ENCODE assay signal across 8 mouse cellular contexts in the genomic region with DNA sequence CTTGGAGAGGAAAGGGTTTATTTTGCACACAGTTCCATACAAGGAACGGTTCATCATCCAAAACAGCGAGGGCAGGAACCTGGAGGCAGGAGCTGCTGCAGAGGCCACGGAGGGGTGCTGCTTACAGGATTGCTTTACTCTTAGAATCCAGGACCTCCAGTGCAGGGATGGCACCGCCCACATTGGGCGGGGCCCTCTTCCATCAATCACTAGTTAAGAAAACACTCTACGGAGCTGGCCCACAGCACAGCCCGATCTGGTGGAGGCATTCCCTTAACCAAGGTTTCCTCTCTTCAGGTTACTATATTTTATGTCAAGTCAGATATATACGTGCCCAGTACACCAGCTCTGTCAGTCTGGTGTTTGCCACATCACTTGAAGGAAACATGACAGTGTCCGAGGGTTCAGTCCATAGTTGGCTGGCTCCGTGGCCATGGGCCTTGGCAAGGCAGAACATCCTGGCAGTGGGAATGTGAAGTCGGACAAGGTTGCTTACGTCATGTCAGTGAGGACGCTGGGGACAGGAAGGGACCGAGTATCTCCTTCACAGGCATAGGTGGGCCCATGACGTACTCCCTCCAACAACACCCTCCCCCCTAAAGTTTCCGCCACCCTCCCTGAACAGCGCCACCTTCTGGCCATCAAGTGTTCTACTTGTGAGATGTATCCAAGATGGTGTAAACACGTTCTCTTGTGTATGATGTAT. TPM values are rescaled to one million over a fixed set of nuclear protein-coding genes. Genes with fewer than 3 reads are reported as not detected.
DNase-seq lines count a peak whose midpoint lies in the region; ATAC-seq lines count a peak whose summit lies in the region.

No protein-coding gene starts in this region.

- H3K27ac ChIP-seq in forebrain, embryonic 11.5 days (ENCODE audit: low read depth, low read length) = no peak overlapping the region
- no peak overlapping the region for H3K27ac ChIP-seq in intestine, embryonic 14.5 days (ENCODE audit: low read depth)
- no peak overlapping the region for H3K27ac ChIP-seq in liver, embryonic 16.5 days (ENCODE audit: low read length)

- no peak for ATAC-seq in erythroblast, adult 5-6 weeks (replicated peaks; ENCODE audit: low FRiP score, poor library complexity, severe bottlenecking)
- ATAC-seq in forebrain, embryonic 11.5 days (replicated peaks; ENCODE audit: low FRiP score) = peak; percentile 67
- ATAC-seq in intestine, embryonic 14.5 days (replicated peaks; ENCODE audit: low FRiP score, low TSS enrichment, low read depth) = 0 out of 2 replicates have a peak, but pooled peaks have one; percentile 24
- ATAC-seq in liver, embryonic 16.5 days (ENCODE audit: low read depth) = no peak

- H3K27me3 ChIP-seq in erythroblast, embryonic 14.5 days (ENCODE audit: control insufficient read depth) = peaks cover 2% of the 10 kb centered on the region; the same call in 1 of the 2 replicates
- H3K27me3 ChIP-seq in forebrain, embryonic 11.5 days (ENCODE audit: control insufficient read depth, insufficient read depth, low read length) = no peaks in the 10 kb centered on the region
- H3K27me3 ChIP-seq in intestine, embryonic 14.5 days (replicated peaks; ENCODE audit: control insufficient read depth, insufficient read depth, low read length) = no peaks in the 10 kb centered on the region
- H3K27me3 ChIP-seq in liver, embryonic 16.5 days (ENCODE audit: control insufficient read depth, insufficient read depth, low read depth, low read length) = no peaks in the 10 kb centered on the region; the same call in 1 of the 2 replicates

- H3K36me3 ChIP-seq in erythroblast, embryonic 14.5 days (ENCODE audit: control insufficient read depth) = no peaks in the 10 kb centered on the region
- no peaks in the 10 kb centered on the region for H3K36me3 ChIP-seq in forebrain, embryonic 11.5 days (ENCODE audit: control insufficient read depth, insufficient read depth, low read length)
- H3K36me3 ChIP-seq in intestine, embryonic 14.5 days (ENCODE audit: control insufficient read depth, insufficient read depth, low read length) = no peaks in the 10 kb centered on the region
- H3K36me3 ChIP-seq in liver, embryonic 16.5 days (ENCODE audit: control insufficient read depth, insufficient read depth) = no peaks in the 10 kb centered on the region

- H3K4me3 ChIP-seq in erythroblast, embryonic 14.5 days (replicated peaks) = peak overlapping the region; percentile 6
- H3K4me3 ChIP-seq in forebrain, embryonic 11.5 days (ENCODE audit: low read depth, low read length) = peak overlapping the region; percentile 15; the same call in 1 of the 2 replicates
- no peak overlapping the region for H3K4me3 ChIP-seq in intestine, embryonic 14.5 days (ENCODE audit: low read depth, low read length)
- H3K4me3 ChIP-seq in liver, embryonic 16.5 days (ENCODE audit: low read depth, low read length) = no peak overlapping the region

- peaks cover 3% of the 10 kb centered on the region for H3K4me1 ChIP-seq in erythroblast, embryonic 14.5 days (ENCODE audit: control insufficient read depth)
- H3K4me1 ChIP-seq in forebrain, embryonic 11.5 days (replicated peaks; ENCODE audit: control insufficient read depth, insufficient read depth, low read length) = 0 out of 2 replicates have a peak, but pooled peaks cover 3% of the 10 kb centered on the region
- H3K4me1 ChIP-seq in intestine, embryonic 14.5 days (replicated peaks; ENCODE audit: control insufficient read depth, insufficient read depth, low read length) = no peaks in the 10 kb centered on the region
- no peaks in the 10 kb centered on the region; the same call in 1 of the 2 replicates for H3K4me1 ChIP-seq in liver, embryonic 16.5 days (ENCODE audit: control insufficient read depth, low read depth, low read length)

- DNase-seq in adrenal gland, adult 18-20 months (ENCODE audit: low spot score in 2 of 2) = peak; percentile 48 to 65
- DNase-seq in forebrain, embryonic 11.5 days (ENCODE audit: low spot score) = peak; percentile 78
- DNase-seq in intestine, embryonic 14.5 days (ENCODE audit: low spot score) = no peak
- DNase-seq in retina, postnatal 1 day = peak; percentile 77
- DNase-seq in Muller cell, postnatal 12 days (ENCODE audit: inconsistent ontology term) = no peak

- WGBS in forebrain, embryonic 11.5 days = 3% methylated on average over 18 of the region's 18 CpGs
- WGBS in intestine, embryonic 14.5 days = 8% methylated on average over 18 of the region's 18 CpGs
- WGBS in liver, embryonic 16.5 days (ENCODE audit: insufficient replicate concordance) = 10% methylated on average over 18 of the region's 18 CpGs

- no peak overlapping the region; the same call in 1 of the 2 replicates for H3K9ac ChIP-seq in forebrain, embryonic 11.5 days (ENCODE audit: low read length)
- H3K9ac ChIP-seq in intestine, embryonic 14.5 days (ENCODE audit: low read length) = no peak overlapping the region
- H3K9ac ChIP-seq in liver, embryonic 16.5 days (ENCODE audit: low read depth, low read length) = no peak overlapping the region

- no peaks in the 10 kb centered on the region for H3K9me3 ChIP-seq in erythroblast, embryonic 14.5 days (ENCODE audit: control insufficient read depth, low read length)
- no peaks in the 10 kb centered on the region for H3K9me3 ChIP-seq in forebrain, embryonic 11.5 days (ENCODE audit: control insufficient read depth, low read length)
- H3K9me3 ChIP-seq in intestine, embryonic 14.5 days (ENCODE audit: control insufficient read depth, low read length) = no peaks in the 10 kb centered on the region
- no peaks in the 10 kb centered on the region for H3K9me3 ChIP-seq in liver, embryonic 16.5 days (replicated peaks; ENCODE audit: control insufficient read depth, low read length)

- H3K4me2 ChIP-seq in forebrain, embryonic 11.5 days (ENCODE audit: low read depth, low read length, severe bottlenecking) = peak overlapping the region; percentile 43
- peak overlapping the region; percentile 33 for H3K4me2 ChIP-seq in intestine, embryonic 14.5 days (ENCODE audit: low read length)
- peak overlapping the region; percentile 12 for H3K4me2 ChIP-seq in liver, embryonic 16.5 days (ENCODE audit: low read depth, low read length)

RNA-seq across cellular contexts. Expression of gene Wfdc1, which starts 12.1 kb away (rescaled TPM):
- polyA plus RNA-seq in erythroblast, embryonic 14.5 days (2012) = not detected in 2 replicates
- total RNA-seq in erythroblast, adult 5-6 weeks (2015; ENCODE audit: low replicate concordance) = not detected in 2 replicates
- not detected in 2 replicates for total RNA-seq in erythroblast, adult 5-6 weeks (2017; ENCODE audit: low replicate concordance)
- total RNA-seq in adrenal gland, adult 18-20 months (2021) = 10 to 100 TPM in 1 of 2 experiments, 1 to 10 TPM in 1; 8.9 to 12.2 TPM
- polyA plus RNA-seq in forebrain, embryonic 11.5 days (2014; fragmentation: Nextera tagmentation; extraction: Ambion mirVana) = 0.63 TPM in 1 of 2 replicates, not detected in the other
- 4.1 and 4.6 TPM in 2 replicates for polyA plus RNA-seq in intestine, embryonic 14.5 days (2014; fragmentation: Nextera tagmentation; extraction: Ambion mirVana)
- polyA plus RNA-seq in liver, embryonic 16.5 days (2015; fragmentation: Nextera tagmentation; extraction: Ambion mirVana) = 2.3 and 2.7 TPM in 2 replicates

RNA-seq across cellular contexts. Expression of gene Atp2c2, which starts 21.5 kb away (rescaled TPM):
- polyA plus RNA-seq in erythroblast, embryonic 14.5 days (2012) = not detected in 2 replicates
- total RNA-seq in erythroblast, adult 5-6 weeks (2015; ENCODE audit: low replicate concordance) = not detected in 2 replicates
- not detected in 2 replicates for total RNA-seq in erythroblast, adult 5-6 weeks (2017; ENCODE audit: low replicate concordance)
- total RNA-seq in adrenal gland, adult 18-20 months (2021) = under 1 TPM; 0.13 to 0.56 TPM
- 1.0 and 1.7 TPM in 2 replicates for polyA plus RNA-seq in forebrain, embryonic 11.5 days (2014; fragmentation: Nextera tagmentation; extraction: Ambion mirVana)
- 3.1 and 3.6 TPM in 2 replicates for polyA plus RNA-seq in intestine, embryonic 14.5 days (2014; fragmentation: Nextera tagmentation; extraction: Ambion mirVana)
- polyA plus RNA-seq in liver, embryonic 16.5 days (2015; fragmentation: Nextera tagmentation; extraction: Ambion mirVana) = 0.19 and 0.27 TPM in 2 replicates

RNA-seq across cellular contexts. Expression of gene Kcng4, which starts 42.8 kb away (rescaled TPM):
- not detected in 2 replicates for polyA plus RNA-seq in erythroblast, embryonic 14.5 days (2012)
- total RNA-seq in erythroblast, adult 5-6 weeks (2015; ENCODE audit: low replicate concordance) = not detected in 2 replicates
- total RNA-seq in erythroblast, adult 5-6 weeks (2017; ENCODE audit: low replicate concordance) = not detected in 2 replicates
- total RNA-seq in adrenal gland, adult 18-20 months (2021) = under 1 TPM; 0.60 to 0.61 TPM
- 0.07 TPM in 1 of 2 replicates, not detected in the other for polyA plus RNA-seq in forebrain, embryonic 11.5 days (2014; fragmentation: Nextera tagmentation; extraction: Ambion mirVana)
- polyA plus RNA-seq in intestine, embryonic 14.5 days (2014; fragmentation: Nextera tagmentation; extraction: Ambion mirVana) = 0.11 TPM in 2 replicates
- polyA plus RNA-seq in liver, embryonic 16.5 days (2015; fragmentation: Nextera tagmentation; extraction: Ambion mirVana) = not detected in 2 replicates

Comparison
In these comparisons a context has a peak if more than half of its experiments do, and no peak if none do; other contexts are left out.
1. H3K4me3 ChIP-seq: peak in erythroblast, embryonic 14.5 days (single experiment) and forebrain, embryonic 11.5 days (single experiment); none in intestine, embryonic 14.5 days (single experiment) and liver, embryonic 16.5 days (single experiment).
2. ATAC-seq: peak in forebrain, embryonic 11.5 days (single experiment) and intestine, embryonic 14.5 days (single experiment); none in erythroblast, adult 5-6 weeks (single experiment) and liver, embryonic 16.5 days (single experiment).
3. DNase-seq: peak in adrenal gland, adult 18-20 months (2 of 2), forebrain, embryonic 11.5 days (single experiment) and retina, postnatal 1 day (single experiment); none in intestine, embryonic 14.5 days (single experiment) and Muller cell, postnatal 12 days (single experiment).
4. Peak in every context shown above with its lines, with median percentiles within 50 percentile points of each other: H3K4me2 ChIP-seq.